Mouse (Mus musculus): Measurements from ENCODE around the gene Cdk17.

GRCm38 (mm10) chr10:93303231-93303630, 142.6 kb downstream of the Cdk17 start:
- TF ChIP-seq CTCF (IDR thresholded peaks at IDR 0.05; ENCODE audit: low read depth, low read length): no peak
- TF ChIP-seq POLR2A (IDR thresholded peaks at IDR 0.05; ENCODE audit: extremely low read depth, insufficient read depth, low read length): no peak

All from liver, adult 2 months (tissue).